Comparison of ENCODE assay signal across 17 mouse cellular contexts in the genomic region with DNA sequence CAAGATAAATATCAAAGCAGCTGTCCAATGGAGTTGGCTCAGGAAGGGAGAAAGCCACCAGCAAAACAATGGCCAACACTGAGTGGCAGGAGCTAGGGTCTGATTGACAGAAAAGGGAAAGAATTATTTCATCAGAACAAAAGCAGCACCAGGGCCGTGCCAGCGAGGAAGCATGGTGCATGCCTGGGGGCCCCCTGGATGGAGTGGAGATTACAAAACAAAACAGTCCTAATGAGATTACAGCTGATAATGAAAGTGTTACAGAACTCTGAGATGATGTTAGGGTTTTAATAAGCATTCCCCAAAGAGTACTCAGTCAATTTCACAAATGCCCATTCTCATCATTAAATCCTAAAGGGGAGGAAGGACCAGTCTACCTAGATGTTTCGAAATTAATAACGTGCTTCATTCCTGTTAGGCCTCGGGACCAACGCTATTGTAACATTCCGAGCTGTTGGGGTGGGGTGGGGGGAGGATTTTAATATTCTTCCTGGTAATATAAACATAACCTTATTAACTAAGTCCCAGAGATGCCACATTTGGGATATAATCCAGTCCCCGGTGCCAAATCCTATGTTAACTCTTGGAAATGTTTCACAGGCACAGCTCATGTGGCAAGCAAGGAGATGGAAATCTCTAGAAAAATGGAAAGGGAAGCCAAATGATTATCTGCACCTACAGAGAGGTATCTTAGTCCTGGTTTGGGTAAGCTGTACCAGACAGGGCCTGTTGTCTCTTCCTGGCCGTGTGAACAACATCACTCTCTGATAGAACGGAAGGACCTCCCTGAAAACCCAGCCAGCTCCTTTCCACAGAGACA.
DNase-seq lines count a peak whose midpoint lies in the region; ATAC-seq lines count a peak whose summit lies in the region.
"Had no signal": no experiment of that assay in that cellular context is flagged by ENCODE, and none has a peak within 500 bp of the region (broad histone marks: within the 10 kb centered on the region; RNA-seq: fewer than 3 reads in every experiment).

No protein-coding gene starts in this region.

- no peaks in the 10 kb centered on the region for H3K27me3 ChIP-seq in hindbrain, embryonic 12.5 days
- no peaks in the 10 kb centered on the region for H3K27me3 ChIP-seq in hindbrain, embryonic 11.5 days (ENCODE audit: control insufficient read depth, insufficient read depth, low read length)
- H3K27me3 ChIP-seq in neural tube, embryonic 15.5 days (replicated peaks): no peaks in the 10 kb centered on the region

- H3K4me3 ChIP-seq in hindbrain, embryonic 12.5 days: no peak overlapping the region
- H3K4me3 ChIP-seq in hindbrain, embryonic 11.5 days (ENCODE audit: low read depth, low read length): no peak overlapping the region
- no peak overlapping the region for H3K4me3 ChIP-seq in neural tube, embryonic 15.5 days (replicated peaks)
- H3K4me3 ChIP-seq: midbrain, embryonic 12.5 days had no signal

- peak; percentile 54 for DNase-seq in cerebellum, adult 9-11 months
- no peak for DNase-seq in cerebellum, adult 18-20 months
- no peak for DNase-seq in hindbrain, embryonic 11.5 days (ENCODE audit: low spot score)
- DNase-seq in retina, postnatal 1 day: peak; percentile 30
- DNase-seq in retina, embryonic 14.5 days (ENCODE audit: low spot score): no peak
- no peak for DNase-seq in lung, postnatal 36 days
- DNase-seq: B cell, adult 2 months; kidney, adult 8-10 months; kidney, postnatal 4 days; layer of hippocampus, postnatal 36 days; left cerebral cortex, postnatal 4 days; lung, adult 2 months; lung, postnatal 4 days; thymus, postnatal 36 days had no signal

- no peak overlapping the region for H3K4me2 ChIP-seq in hindbrain, embryonic 12.5 days (replicated peaks)
- H3K4me2 ChIP-seq in hindbrain, embryonic 11.5 days (replicated peaks; ENCODE audit: low read depth, low read length): no peak overlapping the region
- no peak overlapping the region for H3K4me2 ChIP-seq in neural tube, embryonic 15.5 days
- H3K4me2 ChIP-seq: midbrain, embryonic 12.5 days had no signal

- 0 out of 2 replicates have a peak, but pooled peaks have one; percentile 19 for ATAC-seq in hindbrain, embryonic 12.5 days (ENCODE audit: low FRiP score)
- no peak for ATAC-seq in hindbrain, embryonic 11.5 days (ENCODE audit: low FRiP score)
- ATAC-seq in neural tube, embryonic 15.5 days (ENCODE audit: low FRiP score): peak; percentile 60; the same call in 1 of the 2 replicates

- H3K9me3 ChIP-seq in hindbrain, embryonic 12.5 days (replicated peaks): 0 out of 2 replicates have a peak, but pooled peaks cover 5% of the 10 kb centered on the region
- no peaks in the 10 kb centered on the region for H3K9me3 ChIP-seq in hindbrain, embryonic 11.5 days (ENCODE audit: control insufficient read depth, low read length)
- no peaks in the 10 kb centered on the region for H3K9me3 ChIP-seq in neural tube, embryonic 15.5 days (replicated peaks)

- no peak overlapping the region for H3K9ac ChIP-seq in hindbrain, embryonic 12.5 days
- no peak overlapping the region for H3K9ac ChIP-seq in hindbrain, embryonic 11.5 days (ENCODE audit: low read depth, low read length)
- H3K9ac ChIP-seq in neural tube, embryonic 15.5 days (replicated peaks): no peak overlapping the region
- H3K9ac ChIP-seq: midbrain, embryonic 12.5 days had no signal

- H3K27ac ChIP-seq in hindbrain, embryonic 12.5 days: no peak overlapping the region
- H3K27ac ChIP-seq in hindbrain, embryonic 11.5 days (ENCODE audit: low read depth, low read length): no peak overlapping the region
- H3K27ac ChIP-seq in neural tube, embryonic 15.5 days (replicated peaks): peak overlapping the region; percentile 24
- H3K27ac ChIP-seq: midbrain, embryonic 12.5 days had no signal

- 53% methylated on average over 10 of the region's 10 CpGs for WGBS in hindbrain, embryonic 12.5 days
- 67% methylated on average over 10 of the region's 10 CpGs for WGBS in hindbrain, embryonic 11.5 days
- WGBS in neural tube, embryonic 15.5 days: 51% methylated on average over 10 of the region's 10 CpGs

- H3K4me1 ChIP-seq in hindbrain, embryonic 12.5 days: peaks cover 10% of the 10 kb centered on the region; the same call in 1 of the 2 replicates
- no peaks in the 10 kb centered on the region for H3K4me1 ChIP-seq in hindbrain, embryonic 11.5 days (replicated peaks; ENCODE audit: control insufficient read depth, insufficient read depth, low read length)
- peaks cover 35% of the 10 kb centered on the region for H3K4me1 ChIP-seq in neural tube, embryonic 15.5 days

- H3K36me3 ChIP-seq in hindbrain, embryonic 12.5 days: no peaks in the 10 kb centered on the region
- H3K36me3 ChIP-seq in hindbrain, embryonic 11.5 days (ENCODE audit: control insufficient read depth, insufficient read depth, low read length): no peaks in the 10 kb centered on the region
- no peaks in the 10 kb centered on the region for H3K36me3 ChIP-seq in neural tube, embryonic 15.5 days
- H3K36me3 ChIP-seq: midbrain, embryonic 12.5 days had no signal

Comparison
In these comparisons a context has a peak if more than half of its experiments do, and no peak if none do; other contexts are left out.
1. DNase-seq: peak in cerebellum, adult 9-11 months (single experiment) and retina, postnatal 1 day (single experiment); none in cerebellum, adult 18-20 months (0 of 2), hindbrain, embryonic 11.5 days (single experiment), retina, embryonic 14.5 days (single experiment) and lung, postnatal 36 days (single experiment).